Comparison of ENCODE assay signal across 8 mouse cellular contexts in genomic region chr2:91921790-91922570, GRCm38 (mm10). TPM values are rescaled to one million over a fixed set of nuclear protein-coding genes. Genes with fewer than 3 reads are reported as not detected.
A peak's percentile ranks its signal among the peaks of the same experiment; 100 is the strongest.
DNase-seq lines count a peak whose midpoint lies in the region; ATAC-seq and TF ChIP-seq lines count a peak whose summit lies in the region.
"Had no signal": no experiment of that assay in that cellular context is flagged by ENCODE, and none has a peak within 500 bp of the region (broad histone marks: within the 10 kb centered on the region; RNA-seq: fewer than 3 reads in every experiment).

No protein-coding gene starts in this region.

- H3K36me3 ChIP-seq in forebrain, embryonic 16.5 days (ENCODE audit: control insufficient read depth, insufficient read depth): peaks cover 13% of the 10 kb centered on the region
- no peaks in the 10 kb centered on the region for H3K36me3 ChIP-seq in intestine, embryonic 15.5 days
- peaks cover 24% of the 10 kb centered on the region for H3K36me3 ChIP-seq in midbrain, embryonic 13.5 days
- H3K36me3 ChIP-seq in stomach, embryonic 14.5 days (ENCODE audit: control insufficient read depth, insufficient read depth, low read length): peaks cover 17% of the 10 kb centered on the region

- intact Hi-C loops in left cerebral cortex, postnatal 4 days (cut with DNase I): loop anchor here (5.0 kb wide), 1 partner anchor 145 kb away; no protein-coding TSS in a partner anchor

- peak; percentile 84 for ATAC-seq in forebrain, embryonic 16.5 days
- peak; percentile 48 for ATAC-seq in intestine, embryonic 15.5 days
- peak; percentile 75 for ATAC-seq in midbrain, embryonic 13.5 days
- ATAC-seq in stomach, embryonic 14.5 days (ENCODE audit: insufficient number of reproducible peaks, insufficient read depth, low FRiP score, low read depth): peak; percentile 62; the same call in 1 of the 2 replicates

- H3K4me2 ChIP-seq in forebrain, embryonic 16.5 days (ENCODE audit: low read length): peak overlapping the region; percentile 93
- peak overlapping the region; percentile 98 for H3K4me2 ChIP-seq in intestine, embryonic 15.5 days (replicated peaks)
- H3K4me2 ChIP-seq in midbrain, embryonic 13.5 days (replicated peaks): peak overlapping the region; percentile 72
- H3K4me2 ChIP-seq in stomach, embryonic 14.5 days (replicated peaks; ENCODE audit: low read depth, low read length): peak overlapping the region; percentile 98

- H3K9ac ChIP-seq in forebrain, embryonic 16.5 days (replicated peaks; ENCODE audit: low read depth, low read length): peak overlapping the region; percentile 66
- H3K9ac ChIP-seq in intestine, embryonic 15.5 days: peak overlapping the region; percentile 28; the same call in 1 of the 2 replicates
- peak overlapping the region; percentile 58 for H3K9ac ChIP-seq in midbrain, embryonic 13.5 days (replicated peaks)
- no peak overlapping the region for H3K9ac ChIP-seq in stomach, embryonic 14.5 days (replicated peaks; ENCODE audit: low read depth, low read length)

- TF ChIP-seq POLR2A in brain, embryonic 14.5 days (IDR thresholded peaks at IDR 0.05; ENCODE audit: borderline replicate concordance, extremely low read depth, insufficient read depth, insufficient read length, poor library complexity, severe bottlenecking): no peak

- H3K27me3 ChIP-seq in forebrain, embryonic 16.5 days (replicated peaks; ENCODE audit: control insufficient read depth, insufficient read depth, low read length): peaks cover 34% of the 10 kb centered on the region
- H3K27me3 ChIP-seq in intestine, embryonic 15.5 days (replicated peaks): peaks cover 37% of the 10 kb centered on the region
- H3K27me3 ChIP-seq in midbrain, embryonic 13.5 days: peaks cover 67% of the 10 kb centered on the region
- H3K27me3 ChIP-seq in stomach, embryonic 14.5 days (ENCODE audit: control insufficient read depth, insufficient read depth, low read length): peaks cover 13% of the 10 kb centered on the region

- TF ChIP-seq CTCF in brain, embryonic 14.5 days (IDR thresholded peaks at IDR 0.05; ENCODE audit: borderline replicate concordance, extremely low read depth, insufficient read depth, insufficient read length): peak; percentile 64

- under 1% methylated on average over 63 of the region's 64 CpGs for WGBS in forebrain, embryonic 16.5 days
- WGBS in intestine, embryonic 15.5 days: under 1% methylated on average over 64 of the region's 64 CpGs
- under 1% methylated on average over 57 of the region's 64 CpGs for WGBS in midbrain, embryonic 13.5 days
- under 1% methylated on average over 61 of the region's 64 CpGs for WGBS in stomach, embryonic 14.5 days

- H3K4me1 ChIP-seq in forebrain, embryonic 16.5 days (replicated peaks; ENCODE audit: control insufficient read depth, insufficient read depth, low read length): peaks cover 25% of the 10 kb centered on the region
- peaks cover 29% of the 10 kb centered on the region for H3K4me1 ChIP-seq in intestine, embryonic 15.5 days (replicated peaks)
- H3K4me1 ChIP-seq in midbrain, embryonic 13.5 days (replicated peaks): peaks cover 29% of the 10 kb centered on the region
- H3K4me1 ChIP-seq in stomach, embryonic 14.5 days (ENCODE audit: control insufficient read depth, insufficient read depth, low read length): peaks cover 15% of the 10 kb centered on the region; the same call in 1 of the 2 replicates

- H3K4me3 ChIP-seq in forebrain, embryonic 16.5 days (replicated peaks; ENCODE audit: low read length): peak overlapping the region; percentile 78
- peak overlapping the region; percentile 54 for H3K4me3 ChIP-seq in intestine, embryonic 15.5 days (replicated peaks)
- H3K4me3 ChIP-seq in midbrain, embryonic 13.5 days (replicated peaks): peak overlapping the region; percentile 60
- peak overlapping the region; percentile 45 for H3K4me3 ChIP-seq in stomach, embryonic 14.5 days (ENCODE audit: low read depth, low read length)

- peak; percentile 33 for DNase-seq in MEL-GATA-1-ER (ENCODE audit: extremely low read depth, low read depth)
- DNase-seq in brain, embryonic 14.5 days (ENCODE audit: low read depth): peak; percentile 84
- peak; percentile 82 for DNase-seq in left cerebral cortex, postnatal 4 days

- H3K9me3 ChIP-seq in forebrain, embryonic 16.5 days (ENCODE audit: control insufficient read depth, low read length): no peaks in the 10 kb centered on the region
- no peaks in the 10 kb centered on the region for H3K9me3 ChIP-seq in intestine, embryonic 15.5 days
- H3K9me3 ChIP-seq in midbrain, embryonic 13.5 days: no peaks in the 10 kb centered on the region
- H3K9me3 ChIP-seq in stomach, embryonic 14.5 days (ENCODE audit: control insufficient read depth, low read depth, low read length): no peaks in the 10 kb centered on the region

- no peak overlapping the region for H3K27ac ChIP-seq in forebrain, embryonic 16.5 days (ENCODE audit: low read length)
- no peak overlapping the region for H3K27ac ChIP-seq in intestine, embryonic 15.5 days
- no peak overlapping the region for H3K27ac ChIP-seq in midbrain, embryonic 13.5 days
- no peak overlapping the region for H3K27ac ChIP-seq in stomach, embryonic 14.5 days (ENCODE audit: low read length)

RNA-seq across cellular contexts. Expression of gene Chrm4, which starts 5.1 kb away (rescaled TPM):
- polyA plus RNA-seq in brain, embryonic 14.5 days (2012; rRNA removed): 2.0 and 2.5 TPM in 2 replicates
- polyA plus RNA-seq in forebrain, embryonic 16.5 days (2015; fragmentation: Nextera tagmentation; extraction: Ambion mirVana): 2.4 and 2.6 TPM in 2 replicates
- 0.23 and 0.25 TPM in 2 replicates for polyA plus RNA-seq in intestine, embryonic 15.5 days (2015; fragmentation: Nextera tagmentation; extraction: Ambion mirVana)
- total RNA-seq in left cerebral cortex, postnatal 4 days (2021): 10 to 100 TPM; 10.8 to 12.2 TPM
- polyA plus RNA-seq in midbrain, embryonic 13.5 days (2015; fragmentation: Nextera tagmentation; extraction: Ambion mirVana): 0.36 and 0.54 TPM in 2 replicates
- 0.17 TPM in 1 of 2 replicates, not detected in the other for polyA plus RNA-seq in stomach, embryonic 14.5 days (2014; fragmentation: Nextera tagmentation; extraction: Ambion mirVana)
- total RNA-seq: heart, adult 18-20 months had no signal

RNA-seq across cellular contexts. Expression of gene Mdk, which starts 10.1 kb away (rescaled TPM):
- 198 and 297 TPM in 2 replicates for polyA plus RNA-seq in brain, embryonic 14.5 days (2012; rRNA removed)
- 256 and 290 TPM in 2 replicates for polyA plus RNA-seq in forebrain, embryonic 16.5 days (2015; fragmentation: Nextera tagmentation; extraction: Ambion mirVana)
- 534 and 652 TPM in 2 replicates for polyA plus RNA-seq in intestine, embryonic 15.5 days (2015; fragmentation: Nextera tagmentation; extraction: Ambion mirVana)
- total RNA-seq in left cerebral cortex, postnatal 4 days (2021): 10 to 100 TPM; 40.6 to 45.4 TPM
- 322 and 354 TPM in 2 replicates for polyA plus RNA-seq in midbrain, embryonic 13.5 days (2015; fragmentation: Nextera tagmentation; extraction: Ambion mirVana)
- 1,102 and 1,256 TPM in 2 replicates for polyA plus RNA-seq in stomach, embryonic 14.5 days (2014; fragmentation: Nextera tagmentation; extraction: Ambion mirVana)

RNA-seq across cellular contexts. Expression of gene Gm9821, which starts 23.5 kb away (rescaled TPM):
- polyA plus RNA-seq in brain, embryonic 14.5 days (2012; rRNA removed): not detected in 2 replicates
- 0.37 and 0.46 TPM in 2 replicates for polyA plus RNA-seq in forebrain, embryonic 16.5 days (2015; fragmentation: Nextera tagmentation; extraction: Ambion mirVana)
- polyA plus RNA-seq in intestine, embryonic 15.5 days (2015; fragmentation: Nextera tagmentation; extraction: Ambion mirVana): 0.44 and 0.73 TPM in 2 replicates
- not detected for total RNA-seq in left cerebral cortex, postnatal 4 days (2021)
- 0.38 TPM in 1 of 2 replicates, not detected in the other for polyA plus RNA-seq in midbrain, embryonic 13.5 days (2015; fragmentation: Nextera tagmentation; extraction: Ambion mirVana)
- polyA plus RNA-seq in stomach, embryonic 14.5 days (2014; fragmentation: Nextera tagmentation; extraction: Ambion mirVana): 1.2 and 1.4 TPM in 2 replicates
- total RNA-seq: heart, adult 18-20 months had no signal

RNA-seq across cellular contexts. Expression of gene Dgkz, which starts 53.7 kb away (rescaled TPM):
- 89.7 and 102 TPM in 2 replicates for polyA plus RNA-seq in brain, embryonic 14.5 days (2012; rRNA removed)
- 28.7 and 33.6 TPM in 2 replicates for polyA plus RNA-seq in forebrain, embryonic 16.5 days (2015; fragmentation: Nextera tagmentation; extraction: Ambion mirVana)
- polyA plus RNA-seq in intestine, embryonic 15.5 days (2015; fragmentation: Nextera tagmentation; extraction: Ambion mirVana): 60.3 and 76.1 TPM in 2 replicates
- 100 to 1,000 TPM; 134 to 158 TPM for total RNA-seq in left cerebral cortex, postnatal 4 days (2021)
- 21.4 and 26.4 TPM in 2 replicates for polyA plus RNA-seq in midbrain, embryonic 13.5 days (2015; fragmentation: Nextera tagmentation; extraction: Ambion mirVana)
- 45.4 and 47.9 TPM in 2 replicates for polyA plus RNA-seq in stomach, embryonic 14.5 days (2014; fragmentation: Nextera tagmentation; extraction: Ambion mirVana)

Comparison
In these comparisons a context has a peak if more than half of its experiments do, and no peak if none do; other contexts are left out.
1. DNase-seq: peak in every context shown above with its lines; median percentile 84 in brain, embryonic 14.5 days; 82 in left cerebral cortex, postnatal 4 days; 33 in MEL-GATA-1-ER.